Mouse (Mus musculus) lung, postnatal 0 days (tissue): Measurements from ENCODE around the gene Nrxn3. TPM values are rescaled to one million over a fixed set of nuclear protein-coding genes. Genes with fewer than 3 reads are reported as not detected.

Experiments
- ATAC-seq: fragments of 200-750 bp; cut with Nextera tagmentation; 2 replicates; pipeline ENCODE4 v1.8.0; 2017; ENCODE audit warnings: moderate library complexity
- DNase-seq: peaks from one replicate; pipeline ENCODE4 v3.0.0-alpha.2; 2016; ENCODE audit warnings: low spot score
- H3K27ac ChIP-seq: fragments of 300-500 bp; sonication (generic); 2 replicates; pipeline ENCODE4 v1.5.1; 2014; ENCODE audit warnings: antibody characterized with exemption, mild to moderate bottlenecking, low read length, mixed read lengths
- H3K27me3 ChIP-seq: fragments of 300-500 bp; sonication (generic); replicated peaks from 2 replicates; pipeline ENCODE4 v1.6.1; 2014; ENCODE audit warnings: low read length, mixed read lengths; ENCODE audit not compliant: insufficient read depth
- H3K36me3 ChIP-seq: fragments of 300-500 bp; sonication (generic); 2 replicates; pipeline ENCODE4 v1.6.1; 2014; ENCODE audit warnings: low read length, mixed read lengths; ENCODE audit not compliant: insufficient read depth
- H3K4me1 ChIP-seq: fragments of 300-500 bp; sonication (generic); 2 replicates; pipeline ENCODE4 v1.6.1; 2014; ENCODE audit warnings: antibody characterized with exemption, low read depth, low read length, mixed read lengths; ENCODE audit not compliant: insufficient read depth
- H3K4me2 ChIP-seq: fragments of 300-500 bp; sonication (generic); replicated peaks from 2 replicates; pipeline ENCODE4 v1.6.1; 2014; ENCODE audit warnings: low read depth, mild to moderate bottlenecking, low read length, moderate library complexity, mixed read lengths
- H3K4me3 ChIP-seq: fragments of 300-500 bp; sonication (generic); 2 replicates; pipeline ENCODE4 v1.5.1; 2014; ENCODE audit warnings: low read depth, low read length
- H3K9ac ChIP-seq: fragments of 300-500 bp; sonication (generic); replicated peaks from 2 replicates; pipeline ENCODE4 v1.6.1; 2014; ENCODE audit warnings: low read depth, mild to moderate bottlenecking
- H3K9me3 ChIP-seq: fragments of 300-500 bp; sonication (generic); 2 replicates; pipeline ENCODE4 v1.6.1; 2016; ENCODE audit warnings: low read length, mixed read lengths
- CTCF ChIP-seq: IDR thresholded peaks from 2 replicates; pipeline ENCODE4 v1.5.1; 2016; ENCODE audit warnings: antibody characterized with exemption, mild to moderate bottlenecking
- EP300 ChIP-seq: IDR thresholded peaks from 2 replicates; pipeline ENCODE4 v1.6.1; 2016; ENCODE audit warnings: antibody characterized with exemption, mild to moderate bottlenecking, control low read depth
- WGBS: fragments of 180-500 bp; shearing (Covaris S2); extraction: QIAGEN DNeasy Blood & Tissue Kit; methylation state at CpG from one replicate; pipeline ENCODE4 v1.1.7; 2014; 5-methylcytosine and 5-hydroxymethylcytosine counted together
- polyA plus RNA-seq: library from polyadenylated mRNA; unstranded; fragments of >200 nt; fragmentation: Nextera tagmentation; extraction: Ambion mirVana; gene quantifications from 2 replicates; pipeline ENCODE4 v1.2.1, GENCODE M21; 2015

Nrxn3 gene
- polyA plus RNA-seq, 1 experiment from 2014 or later, result 2.1 TPM

DNA sequence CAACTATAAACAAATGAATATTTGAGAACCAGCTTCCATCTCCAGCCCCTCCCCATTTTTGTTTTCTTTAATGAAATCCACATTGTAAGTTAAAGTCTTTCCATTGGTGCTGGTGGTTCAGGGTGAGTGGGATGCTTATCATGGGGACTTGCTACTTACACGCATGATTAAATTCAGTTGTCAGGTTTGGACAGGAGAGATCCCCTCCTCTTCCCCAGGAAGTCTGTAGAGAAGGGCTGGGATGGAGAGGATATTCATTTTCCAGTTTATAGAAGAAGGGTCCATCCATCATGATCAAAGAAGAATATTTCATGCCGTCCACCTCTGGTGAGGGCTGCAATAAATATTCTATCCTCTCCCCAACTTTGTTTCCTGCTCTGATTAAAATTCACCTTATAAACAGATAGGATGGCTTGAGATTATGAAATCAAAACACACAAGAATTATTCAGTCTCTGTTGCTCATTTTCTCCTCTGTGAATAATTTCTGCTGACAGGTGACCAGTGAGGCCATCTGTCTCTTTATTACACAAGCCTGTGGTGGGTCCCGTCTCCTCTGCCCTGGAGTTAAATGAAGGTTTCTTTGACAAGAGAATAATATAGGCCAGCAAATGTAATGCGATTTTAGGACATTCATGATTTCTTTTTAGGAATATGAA, 830.7 kb downstream of the Nrxn3 start:
- Histone ChIP-seq H3K4me3 (no peak overlapping the region), H3K27ac (no peak overlapping the region), H3K9ac (no peak overlapping the region), H3K27me3 (no peaks in the 10 kb centered on the region), H3K4me2 (no peak overlapping the region), H3K36me3 (no peaks in the 10 kb centered on the region), H3K9me3 (no peaks in the 10 kb centered on the region), H3K4me1 (no peaks in the 10 kb centered on the region)
- TF ChIP-seq CTCF (no peak), EP300 (no peak)
- DNase-seq, result no peak
- WGBS, result 69% methylated on average over 4 of the region's 4 CpGs
- no peak for ATAC-seq

GRCm38 (mm10) chr12:89554171-89554570, 831.5 kb downstream of the Nrxn3 start:
- H3K36me3 ChIP-seq, result no peaks in the 10 kb centered on the region
- WGBS, result 57% methylated on average over 2 of the region's 2 CpGs
- ATAC-seq (no peak), DNase-seq (no peak)
- TF ChIP-seq EP300, result no peak
- no peak for TF ChIP-seq CTCF
- H3K9me3 ChIP-seq, result no peaks in the 10 kb centered on the region
- H3K4me2 ChIP-seq, result no peak overlapping the region
- H3K27me3 ChIP-seq, result no peaks in the 10 kb centered on the region
- H3K4me3 ChIP-seq, result no peak overlapping the region
- H3K9ac ChIP-seq, result no peak overlapping the region
- H3K27ac ChIP-seq, result no peak overlapping the region
- H3K4me1 ChIP-seq, result no peaks in the 10 kb centered on the region

GRCm38 (mm10) chr12:89554740-89555430, 832.2 kb downstream of the Nrxn3 start:
- H3K9me3 ChIP-seq, result no peaks in the 10 kb centered on the region
- H3K4me2 ChIP-seq, result no peak overlapping the region
- no peaks in the 10 kb centered on the region for H3K36me3 ChIP-seq
- DNase-seq (peak; percentile 11), ATAC-seq (no peak)
- H3K27me3 ChIP-seq, result no peaks in the 10 kb centered on the region
- H3K4me1 ChIP-seq, result no peaks in the 10 kb centered on the region
- 67% methylated on average over 2 of the region's 2 CpGs for WGBS
- no peak overlapping the region for H3K4me3 ChIP-seq
- H3K9ac ChIP-seq, result no peak overlapping the region
- no peak overlapping the region for H3K27ac ChIP-seq
- TF ChIP-seq CTCF (0 out of 2 replicates have a peak, but pooled peaks have one; percentile 30), EP300 (no peak)

- Histone ChIP-seq H3K4me1 (no peaks in the 10 kb centered on the region), H3K27ac (no peak overlapping the region), H3K4me3 (no peak overlapping the region), H3K4me2 (no peak overlapping the region), H3K9ac (no peak overlapping the region), H3K36me3 (no peaks in the 10 kb centered on the region), H3K9me3 (no peaks in the 10 kb centered on the region), H3K27me3 (no peaks in the 10 kb centered on the region)
- ATAC-seq, result no peak
- TF ChIP-seq CTCF, result no peak
- no peak for TF ChIP-seq EP300
- DNase-seq, result no peak
- 74% methylated on average over 1 of the region's 1 CpGs for WGBS
Observed at GRCm38 (mm10) chr12:89558921-89559320, 836.2 kb downstream of the Nrxn3 start.

DNA sequence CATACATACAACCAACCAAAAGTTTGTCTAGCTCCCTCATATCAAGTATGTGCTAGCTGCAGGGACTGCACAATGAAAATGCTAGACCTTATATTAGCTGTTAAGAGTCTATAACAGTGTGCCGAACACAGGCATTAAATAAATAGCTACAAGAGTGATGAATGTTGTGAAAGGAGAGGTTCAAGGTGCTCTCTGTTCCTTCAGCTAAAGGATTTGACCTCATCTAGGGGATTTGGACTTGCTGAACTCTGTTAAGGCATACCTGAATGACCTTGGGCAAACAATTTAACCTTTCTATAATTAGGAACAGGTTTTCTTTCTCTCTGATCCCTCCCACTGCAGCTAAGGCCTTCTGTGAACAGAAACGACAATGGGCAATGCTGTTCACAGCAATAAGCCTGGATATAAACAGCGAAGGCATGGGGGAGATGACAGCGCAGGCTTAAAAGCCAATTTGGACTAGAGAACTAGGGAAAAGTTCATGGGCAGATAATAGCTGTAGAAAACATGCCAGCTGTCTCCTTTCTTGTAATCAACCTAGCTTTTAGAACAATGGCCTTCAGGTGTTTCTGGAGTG, 839.4 kb downstream of the Nrxn3 start:
- H3K36me3 ChIP-seq, result no peaks in the 10 kb centered on the region
- WGBS, result 64% methylated on average over 4 of the region's 4 CpGs
- H3K9ac ChIP-seq, result no peak overlapping the region
- no peak overlapping the region for H3K4me2 ChIP-seq
- DNase-seq, result no peak
- TF ChIP-seq CTCF, result no peak
- no peak for TF ChIP-seq EP300
- no peaks in the 10 kb centered on the region for H3K9me3 ChIP-seq
- no peak overlapping the region for H3K4me3 ChIP-seq
- H3K27me3 ChIP-seq, result no peaks in the 10 kb centered on the region
- H3K4me1 ChIP-seq, result no peaks in the 10 kb centered on the region
- no peak for ATAC-seq
- H3K27ac ChIP-seq, result no peak overlapping the region

GRCm38 (mm10) chr12:89568723-89569377, 846.2 kb downstream of the Nrxn3 start:
- Histone ChIP-seq H3K9ac (no peak overlapping the region), H3K4me3 (no peak overlapping the region), H3K36me3 (no peaks in the 10 kb centered on the region), H3K4me1 (no peaks in the 10 kb centered on the region), H3K27me3 (no peaks in the 10 kb centered on the region), H3K4me2 (no peak overlapping the region), H3K27ac (no peak overlapping the region), H3K9me3 (no peaks in the 10 kb centered on the region)
- no peak for DNase-seq
- TF ChIP-seq EP300 (no peak), CTCF (no peak)
- no peak for ATAC-seq
- WGBS, result 45% methylated on average over 6 of the region's 6 CpGs
